Mouse (Mus musculus): ENCODE data around the gene Tmem107. TPM values are rescaled to one million over a fixed set of nuclear protein-coding genes. Genes with fewer than 3 reads are reported as not detected.

The Tmem107 gene
- total RNA-seq, 2 experiments from 2014 or later: 23.3 to 28.0 TPM

DNA sequence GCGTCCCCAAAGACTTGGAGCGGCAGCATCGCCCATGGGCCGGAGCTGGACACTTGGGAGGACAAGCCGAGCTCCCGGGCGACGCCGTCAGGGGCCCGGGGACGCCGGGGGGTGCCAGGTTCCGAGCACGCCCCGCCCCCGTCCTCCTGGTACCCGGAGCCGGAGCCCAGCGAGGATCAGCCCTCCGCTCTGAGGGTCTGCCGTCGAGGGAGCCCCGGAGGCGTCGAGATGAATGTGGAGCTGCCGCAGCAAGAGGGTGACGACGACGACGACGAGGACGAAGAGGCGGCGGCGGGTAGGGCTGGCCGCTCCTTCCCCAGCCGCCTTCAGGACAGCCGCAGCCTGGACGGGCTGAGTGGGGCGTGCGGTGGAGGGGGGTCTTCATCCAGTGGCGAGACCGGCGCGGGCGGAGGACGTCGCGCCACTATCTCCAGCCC, 10.6 kb upstream of the Tmem107 start:
- DNase-seq (ENCODE audit: extremely low spot score in 1 of 2, low spot score in 2 of 2): peak in 1 of 2 experiments; percentile 59
- intact Hi-C loops (cut with DNase I): loop anchor here (5.0 kb wide), 1 partner anchor 177 kb away; the partner anchor contains the start of gene Gucy2e
- peak overlapping the region; percentile 71 for H3K4me3 ChIP-seq
- H3K27ac ChIP-seq: peak overlapping the region; percentile 98
- no peak for TF ChIP-seq CTCF (IDR thresholded peaks at IDR 0.05)

DNA sequence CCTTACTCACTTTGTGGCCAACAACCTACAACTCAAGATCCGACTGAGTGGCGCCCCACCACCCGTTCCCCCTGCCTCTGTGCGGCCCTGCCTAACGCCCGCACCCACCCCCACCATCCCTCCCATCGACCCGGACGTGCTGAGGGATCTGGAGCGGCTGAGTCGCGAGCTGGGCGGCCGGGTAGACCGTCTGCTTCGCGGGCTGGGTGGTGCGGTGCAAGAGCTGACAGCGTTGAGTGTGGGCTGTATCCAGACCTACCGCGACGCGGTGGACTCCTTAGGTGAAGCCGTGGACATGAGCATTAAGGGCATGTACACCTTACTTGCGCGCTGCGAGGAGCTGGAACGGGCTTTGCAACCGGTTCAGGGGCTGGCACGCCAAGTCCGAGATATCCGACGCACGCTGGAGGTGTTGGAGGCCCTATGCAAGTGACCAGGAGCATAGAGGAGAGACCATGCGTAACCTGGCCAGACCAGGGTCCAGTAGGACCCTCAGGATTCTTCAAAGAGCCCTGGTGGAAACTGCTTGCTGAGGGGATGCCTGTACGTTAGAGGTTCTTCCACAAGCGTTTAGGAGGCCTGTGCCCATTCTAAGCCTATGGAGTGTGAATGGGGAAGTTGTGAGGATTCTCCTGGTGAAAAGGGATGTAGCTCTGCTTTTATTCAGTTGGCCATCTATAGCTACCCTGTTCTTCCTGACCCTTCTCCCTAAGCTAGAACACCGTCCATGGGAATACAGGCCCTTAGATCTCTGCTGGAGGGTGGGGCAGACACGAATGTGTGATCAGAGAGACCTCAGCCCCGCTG, 10.0 kb upstream of the Tmem107 start:
- Histone ChIP-seq H3K27ac (peak overlapping the region; percentile 98), H3K4me3 (peak overlapping the region; percentile 71)
- TF ChIP-seq CTCF (IDR thresholded peaks at IDR 0.05): no peak
- DNase-seq (ENCODE audit: extremely low spot score in 1 of 2, low spot score in 2 of 2): peak; percentile 38 to 45
- intact Hi-C loops (cut with DNase I): loop anchor here (5.0 kb wide), 1 partner anchor 177 kb away; the partner anchor contains the start of gene Gucy2e

- intact Hi-C loops (cut with DNase I): loop anchor here (5.0 kb wide), 1 partner anchor 176 kb away; the partner anchor contains the start of gene Gucy2e
- Histone ChIP-seq H3K4me3 (peak overlapping the region; percentile 71), H3K27ac (peak overlapping the region; percentile 33; the same call in 1 of the 2 replicates)
- no peak for TF ChIP-seq CTCF (IDR thresholded peaks at IDR 0.05)
- DNase-seq (ENCODE audit: extremely low spot score in 1 of 2, low spot score in 2 of 2): peak; percentile 12 to 21
These were observed 9.2 kb upstream of the Tmem107 start for GRCm38 (mm10) chr11:69061255-69061912.

DNA sequence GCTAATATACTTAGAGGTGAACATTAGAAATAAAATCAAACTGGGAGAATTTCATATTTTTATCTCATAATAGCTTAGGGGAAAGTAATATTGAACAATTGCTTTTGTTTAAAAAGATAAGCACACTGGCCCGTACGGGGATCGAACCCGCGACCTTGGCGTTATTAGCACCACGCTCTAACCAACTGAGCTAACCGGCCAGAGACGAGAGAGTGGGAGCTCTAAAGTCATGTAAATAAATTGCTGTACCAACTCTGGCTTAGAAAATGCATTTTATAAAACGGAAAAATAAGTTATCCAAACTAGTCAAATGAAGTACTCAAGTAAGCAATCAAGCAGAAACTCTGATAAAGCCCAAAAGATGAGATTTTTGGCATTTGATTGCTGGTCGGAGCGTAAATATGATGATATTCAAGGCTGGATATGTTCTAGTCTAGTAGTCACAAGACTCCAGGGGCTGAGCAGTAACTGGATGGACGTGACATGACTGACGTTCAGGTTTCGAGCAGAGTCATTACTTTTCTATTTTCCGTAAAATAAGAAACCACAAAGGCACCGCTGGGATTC, 8.3 kb upstream of the Tmem107 start:
- TF ChIP-seq CTCF (IDR thresholded peaks at IDR 0.05): no peak
- intact Hi-C loops (cut with DNase I): loop anchor here (1.0 to 5.0 kb wide), 2 partner anchors 21 to 175 kb away; partner anchors contain the start of gene Gucy2e

GRCm38 (mm10) chr11:69062761-69063224, 7.8 kb upstream of the Tmem107 start:
- no peak for TF ChIP-seq CTCF (IDR thresholded peaks at IDR 0.05)
- peak overlapping the region; percentile 90 for H3K27ac ChIP-seq
- peak overlapping the region; percentile 56 for H3K4me3 ChIP-seq
- intact Hi-C loops (cut with DNase I): loop anchor here (1.0 to 5.0 kb wide), 4 partner anchors 21 to 175 kb away; partner anchors contain the start of genes Aloxe3 and Gucy2e
- peak; percentile 92 to 96 for DNase-seq (ENCODE audit: extremely low spot score in 1 of 2, low spot score in 2 of 2)

More for the DNA sequence above, 8.3 kb upstream of the Tmem107 start:
- Histone ChIP-seq H3K27ac (peak overlapping the region; percentile 73), H3K4me3 (peak overlapping the region; percentile 71)
- DNase-seq (ENCODE audit: extremely low spot score in 1 of 2, low spot score in 2 of 2): peak; percentile 74 to 76

GRCm38 (mm10) chr11:69063413-69064201, 7.0 kb upstream of the Tmem107 start:
- intact Hi-C loops (cut with DNase I): loop anchor here (1.0 to 5.0 kb wide), 3 partner anchors 55 to 174 kb away; partner anchors contain the start of genes Aloxe3 and Gucy2e
- H3K4me3 ChIP-seq: peak overlapping the region; percentile 56
- DNase-seq (ENCODE audit: extremely low spot score in 1 of 2, low spot score in 2 of 2): peak; percentile 74 to 76
- no peak for TF ChIP-seq CTCF (IDR thresholded peaks at IDR 0.05)
- peak overlapping the region; percentile 90 for H3K27ac ChIP-seq

DNA sequence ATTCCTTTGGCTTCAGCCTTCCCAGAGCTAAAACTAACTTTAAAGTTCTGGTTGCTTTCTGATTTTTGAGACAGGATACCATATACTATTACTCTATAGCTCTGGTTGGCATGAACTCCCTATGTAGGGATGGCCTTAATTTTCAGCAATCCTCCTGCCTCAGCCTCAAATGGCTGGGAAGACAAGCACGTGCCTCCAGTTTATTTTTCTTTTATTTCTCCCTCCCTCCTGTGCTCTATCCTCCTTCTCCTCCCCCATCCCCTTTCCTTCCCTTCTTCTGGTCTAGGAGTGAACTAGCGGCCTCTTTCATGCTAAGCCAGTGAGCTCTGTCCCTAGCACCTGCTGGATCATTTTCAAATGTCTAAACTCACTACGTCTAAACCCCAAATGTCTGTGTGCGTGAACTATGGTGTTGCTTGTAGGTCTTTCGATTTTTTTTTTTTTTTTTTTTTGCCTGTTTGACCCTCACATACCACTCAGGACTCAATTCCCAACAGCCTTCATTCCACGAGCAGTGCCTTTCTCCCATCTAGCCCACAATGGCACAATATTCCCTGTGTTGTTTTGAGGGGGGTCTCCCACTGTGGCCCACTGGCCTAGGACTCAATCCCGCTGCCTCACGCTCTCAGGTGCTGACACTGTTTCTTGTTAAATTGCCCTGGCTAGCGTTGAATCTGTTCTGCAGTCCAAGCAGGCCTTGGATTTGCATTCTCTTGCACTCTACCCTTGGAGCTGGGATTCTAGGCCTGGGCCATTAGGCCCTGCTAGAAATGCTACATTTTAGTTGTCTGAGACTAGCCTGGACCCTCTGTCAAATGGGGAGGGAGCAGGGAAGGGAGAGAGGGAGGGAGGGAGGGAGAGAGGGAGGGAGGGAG, 6.1 kb upstream of the Tmem107 start:
- H3K27ac ChIP-seq: peak overlapping the region; percentile 68; the same call in 1 of the 2 replicates
- intact Hi-C loops (cut with DNase I): loop anchor here (5.0 kb wide), 1 partner anchor 173 kb away; the partner anchor contains the start of gene Gucy2e
- DNase-seq (ENCODE audit: extremely low spot score in 1 of 2, low spot score in 2 of 2): no peak
- peak overlapping the region; percentile 56 for H3K4me3 ChIP-seq
- TF ChIP-seq CTCF (IDR thresholded peaks at IDR 0.05): no peak

DNA sequence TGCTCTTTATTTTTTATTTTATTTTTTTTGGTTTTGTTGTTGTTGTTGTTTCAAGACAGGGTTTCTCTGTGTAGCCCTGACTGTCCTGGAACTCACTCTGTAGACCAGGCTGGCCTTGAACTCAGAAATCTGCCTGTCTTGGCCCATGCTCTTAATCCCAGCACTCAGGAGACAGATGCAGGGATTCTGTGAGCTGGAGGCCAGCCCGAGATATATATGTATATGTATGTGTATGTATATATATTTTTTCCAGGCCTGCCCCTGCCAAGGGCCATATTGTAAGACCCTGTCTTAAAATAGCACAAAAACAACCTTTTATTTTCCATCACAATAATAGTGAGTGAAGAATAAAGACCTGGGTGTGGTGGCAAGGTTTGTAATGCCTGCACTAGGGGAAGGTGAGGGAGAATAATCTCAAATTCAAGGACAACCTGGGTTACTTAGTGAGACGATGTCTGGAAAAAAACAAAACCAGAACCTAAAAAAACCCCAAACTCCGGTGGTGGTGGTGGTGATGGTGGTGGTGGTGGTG, 5.1 kb upstream of the Tmem107 start:
- Histone ChIP-seq H3K4me3 (no peak overlapping the region), H3K27ac (no peak overlapping the region)
- TF ChIP-seq CTCF (IDR thresholded peaks at IDR 0.05): no peak
- intact Hi-C loops (cut with DNase I): no loop called here
- no peak for DNase-seq (ENCODE audit: extremely low spot score in 1 of 2, low spot score in 2 of 2)

- intact Hi-C loops (cut with DNase I): no loop called here
- Histone ChIP-seq H3K27ac (peak overlapping the region; percentile 65), H3K4me3 (peak overlapping the region; percentile 40)
- no peak for TF ChIP-seq CTCF (IDR thresholded peaks at IDR 0.05)
- peak; percentile 57 to 59 for DNase-seq (ENCODE audit: extremely low spot score in 1 of 2, low spot score in 2 of 2)
These were observed 4.3 kb upstream of the Tmem107 start for GRCm38 (mm10) chr11:69066163-69066861.

Measured in left cerebral cortex, adult 2 months (tissue).